Mouse (Mus musculus) ZHBTc4 (cell line): ENCODE measurements around the gene Yif1b.

ENCODE experiments used
- DNase-seq: peaks from one replicate; pipeline ENCODE4 v3.0.0-alpha.2; 2011; ENCODE audit warnings: low read depth, low spot score

The Yif1b gene

GRCm38 (mm10) chr7:29280801-29281200, 42.7 kb downstream of the Yif1b start:
- no peak for DNase-seq

GRCm38 (mm10) chr7:29281201-29282073, 43.3 kb downstream of the Yif1b start, which contains the start of gene Spint2:
Gene Spint2, minus strand, starts transcription at chr7:29281912.
- peak; percentile 92 for DNase-seq

GRCm38 (mm10) chr7:29282074-29282554, 44.0 kb downstream of the Yif1b start:
- DNase-seq = no peak

GRCm38 (mm10) chr7:29283876-29284275, 45.7 kb downstream of the Yif1b start:
- no peak for DNase-seq

- no peak for DNase-seq
These were observed 46.4 kb downstream of the Yif1b start for GRCm38 (mm10) chr7:29284523-29284922.

- peak; percentile 82 for DNase-seq
These were observed 49.4 kb downstream of the Yif1b start for GRCm38 (mm10) chr7:29287481-29287880.

- DNase-seq = no peak
These were observed 50.0 kb downstream of the Yif1b start for GRCm38 (mm10) chr7:29288079-29288478.

GRCm38 (mm10) chr7:29288942-29289638, 51.0 kb downstream of the Yif1b start, which contains the start of gene Ppp1r14a:
Gene Ppp1r14a, plus strand, starts transcription at chr7:29289308.
- DNase-seq = peak; percentile 87

GRCm38 (mm10) chr7:29289856-29290255, 51.7 kb downstream of the Yif1b start:
- no peak for DNase-seq

GRCm38 (mm10) chr7:29290691-29291485, 52.8 kb downstream of the Yif1b start:
- DNase-seq = no peak

- no peak for DNase-seq
These were observed 53.7 kb downstream of the Yif1b start for GRCm38 (mm10) chr7:29291616-29292457.

- DNase-seq = no peak
These were observed 54.4 kb downstream of the Yif1b start for GRCm38 (mm10) chr7:29292458-29293098.

- peak; percentile 93 for DNase-seq
These were observed 55.3 kb downstream of the Yif1b start for GRCm38 (mm10) chr7:29293131-29294065.

GRCm38 (mm10) chr7:29294111-29294761, 56.1 kb downstream of the Yif1b start:
- DNase-seq = no peak

GRCm38 (mm10) chr7:29295861-29296647, 57.9 kb downstream of the Yif1b start:
- no peak for DNase-seq

- DNase-seq = peak; percentile 90
These were observed 58.9 kb downstream of the Yif1b start for GRCm38 (mm10) chr7:29296998-29297397.
